Mouse (Mus musculus) spleen, postnatal 4 days (tissue): ENCODE data around the gene Fam171a1.

Experiments used
- DNase-seq, 2 experiments: peaks; one replicate each; pipeline ENCODE4 v3.0.0; 2022; ENCODE audit warnings: low spot score in 2 of 2

Gene Fam171a1

DNA sequence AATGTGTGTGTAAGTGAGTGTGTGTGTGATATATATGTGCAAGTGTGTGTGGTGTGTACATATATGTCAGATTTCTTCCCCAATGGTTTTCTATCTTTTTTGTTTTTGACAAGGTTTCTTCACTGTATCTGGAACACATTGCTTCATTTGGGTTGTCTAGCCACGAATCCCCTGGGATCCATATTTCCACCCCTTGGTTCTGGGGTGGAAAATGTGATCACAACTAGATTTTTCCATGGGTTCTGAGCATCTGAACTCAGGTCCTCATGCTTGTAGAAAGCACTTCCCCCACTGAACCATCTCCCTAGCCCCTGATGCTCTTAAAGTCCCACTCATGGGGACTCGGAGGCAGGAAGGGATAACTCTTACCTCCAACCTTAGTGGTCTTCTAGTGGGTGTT lies 159.3 kb downstream of the Fam171a1 start:
- no peak for DNase-seq

DNA sequence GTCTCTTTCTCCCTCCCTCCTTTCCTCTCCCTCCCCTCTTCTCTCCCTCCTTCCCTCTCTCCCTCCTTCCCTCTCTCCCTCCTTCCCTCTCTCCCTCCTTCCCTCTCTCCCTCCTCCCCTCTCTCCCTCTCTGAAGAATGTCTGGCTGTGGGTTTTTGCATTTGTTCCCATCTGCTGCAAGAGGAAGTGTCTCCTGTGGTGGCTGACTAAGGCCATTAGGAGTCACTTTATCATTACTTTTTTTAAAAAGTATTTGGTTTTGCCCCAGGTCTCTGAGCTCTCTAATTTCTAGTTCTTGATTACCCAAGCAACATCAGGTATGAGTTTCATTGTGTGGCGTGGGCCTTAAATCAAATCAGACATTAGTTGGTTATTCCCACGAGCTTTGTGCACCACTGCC lies 162.1 kb downstream of the Fam171a1 start:
- no peak for DNase-seq
